In the genomic region with DNA sequence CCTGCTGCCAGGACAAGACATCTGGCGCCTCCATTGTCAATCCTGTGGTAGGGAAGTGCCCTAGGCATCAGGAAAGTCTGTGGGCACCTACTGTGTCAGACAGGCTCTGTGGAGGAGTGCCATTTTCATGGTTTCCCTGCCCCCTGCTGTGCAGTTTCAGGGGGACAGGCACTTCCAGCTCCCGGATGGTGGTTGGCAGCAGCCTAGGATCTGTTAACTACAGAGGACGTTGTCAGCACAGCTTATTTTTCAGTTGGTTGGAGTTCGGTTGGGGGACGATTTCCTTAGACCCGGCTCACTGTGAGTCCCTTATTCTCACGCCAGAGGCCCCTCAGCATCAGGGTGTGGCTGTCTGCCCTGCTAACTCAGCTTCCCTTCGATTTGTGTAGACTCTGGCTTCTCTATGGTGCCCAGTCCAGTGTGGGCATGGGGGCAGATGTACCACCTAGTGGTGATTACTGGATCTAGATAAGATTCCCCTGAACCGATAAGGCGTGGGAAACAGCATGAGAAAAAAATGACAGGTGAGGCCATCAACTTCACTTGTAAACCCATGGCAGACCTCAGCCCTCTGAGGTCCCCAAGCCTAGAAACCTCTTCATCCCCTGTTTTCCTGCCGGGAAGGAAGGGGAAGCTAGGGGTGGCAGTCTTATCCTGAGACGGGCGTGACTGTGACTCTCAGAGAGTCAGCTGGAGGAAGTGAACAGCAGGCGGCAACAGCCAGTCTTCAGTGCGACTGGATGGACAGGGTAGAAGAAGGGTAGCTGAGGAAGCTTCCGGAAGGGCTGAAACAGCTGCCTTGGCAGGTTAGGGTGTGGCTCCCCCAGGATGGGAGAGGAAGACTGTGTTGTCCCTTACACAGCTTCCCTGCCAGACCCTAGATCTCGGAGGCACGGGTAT, we compare ENCODE assay signal across 8 mouse cellular contexts. TPM values are rescaled to one million over a fixed set of nuclear protein-coding genes. Genes with fewer than 3 reads are reported as not detected.
A peak's percentile ranks its signal among the peaks of the same experiment; 100 is the strongest.
DNase-seq lines count a peak whose midpoint lies in the region; ATAC-seq and TF ChIP-seq lines count a peak whose summit lies in the region.
"Had no signal": no experiment of that assay in that cellular context is flagged by ENCODE, and none has a peak within 500 bp of the region (broad histone marks: within the 10 kb centered on the region; RNA-seq: fewer than 3 reads in every experiment).

No protein-coding gene starts in this region.

- peak overlapping the region; percentile 89 for H3K4me2 ChIP-seq in liver, embryonic 16.5 days (ENCODE audit: low read depth, low read length)
- H3K4me2 ChIP-seq in neural tube, embryonic 15.5 days: peak overlapping the region; percentile 9; the same call in 1 of the 2 replicates

- peak overlapping the region; percentile 65 for H3K9ac ChIP-seq in liver, embryonic 16.5 days (ENCODE audit: low read depth, low read length)
- peak overlapping the region; percentile 29; the same call in 1 of the 2 replicates for H3K9ac ChIP-seq in neural tube, embryonic 15.5 days (replicated peaks)

- 10% methylated on average over 18 of the region's 18 CpGs for WGBS in liver, embryonic 16.5 days (ENCODE audit: insufficient replicate concordance)
- WGBS in neural tube, embryonic 15.5 days: 50% methylated on average over 18 of the region's 18 CpGs

- H3K4me1 ChIP-seq in embryonic fibroblast, embryonic 13.5 days (ENCODE audit: control insufficient read depth, insufficient read depth, low read length): peaks cover 36% of the 10 kb centered on the region
- H3K4me1 ChIP-seq in liver, embryonic 16.5 days (ENCODE audit: control insufficient read depth, low read depth, low read length): peaks cover 76% of the 10 kb centered on the region
- H3K4me1 ChIP-seq in neural tube, embryonic 15.5 days: peaks cover 55% of the 10 kb centered on the region

- peaks cover 83% of the 10 kb centered on the region for H3K79me2 ChIP-seq in C2C12 (ENCODE audit: control insufficient read depth, insufficient read depth)

- H3K36me3 ChIP-seq in C2C12 (ENCODE audit: control insufficient read depth, insufficient read depth): peaks cover 3% of the 10 kb centered on the region
- peaks cover 2% of the 10 kb centered on the region for H3K36me3 ChIP-seq in liver, embryonic 16.5 days (ENCODE audit: control insufficient read depth, insufficient read depth)
- H3K36me3 ChIP-seq in neural tube, embryonic 15.5 days: 0 out of 2 replicates have a peak, but pooled peaks cover 4% of the 10 kb centered on the region

- H3K4me3 ChIP-seq in C2C12 (ENCODE audit: insufficient read depth, poor library complexity, severe bottlenecking): no peak overlapping the region
- H3K4me3 ChIP-seq in embryonic fibroblast, embryonic 13.5 days (ENCODE audit: insufficient read depth, low read length): no peak overlapping the region
- H3K4me3 ChIP-seq in liver, embryonic 16.5 days (ENCODE audit: low read depth, low read length): peak overlapping the region; percentile 51
- H3K4me3 ChIP-seq in neural tube, embryonic 15.5 days (replicated peaks): no peak overlapping the region

- peak overlapping the region; percentile 51 for H3ac ChIP-seq in C2C12 (ENCODE audit: control insufficient read depth, insufficient read length, low read depth)

- TF ChIP-seq POLR2A in embryonic fibroblast, embryonic 13.5 days (IDR thresholded peaks at IDR 0.05; ENCODE audit: low read depth, low read length): no peak

- H3K27ac ChIP-seq in embryonic fibroblast, embryonic 13.5 days (ENCODE audit: insufficient read depth, low read length): peak overlapping the region; percentile 57
- H3K27ac ChIP-seq in liver, embryonic 16.5 days (ENCODE audit: low read length): peak overlapping the region; percentile 93
- peak overlapping the region; percentile 60; the same call in 1 of the 2 replicates for H3K27ac ChIP-seq in neural tube, embryonic 15.5 days (replicated peaks)

- TF ChIP-seq CTCF in C2C12 (IDR thresholded peaks at IDR 0.05; ENCODE audit: control insufficient read depth, insufficient read depth, insufficient read length): peak; percentile 35
- no peak for TF ChIP-seq CTCF in embryonic fibroblast, embryonic 13.5 days (IDR thresholded peaks at IDR 0.05; ENCODE audit: borderline replicate concordance, insufficient read depth, low read length)

- peak; percentile 56 for ATAC-seq in liver, embryonic 16.5 days (ENCODE audit: low read depth)
- no peak for ATAC-seq in neural tube, embryonic 15.5 days (ENCODE audit: low FRiP score)

- no peaks in the 10 kb centered on the region for H3K27me3 ChIP-seq in C2C12 (ENCODE audit: control insufficient read depth, insufficient read depth, insufficient read length)
- H3K27me3 ChIP-seq in liver, embryonic 16.5 days (ENCODE audit: control insufficient read depth, insufficient read depth, low read depth, low read length): no peaks in the 10 kb centered on the region
- no peaks in the 10 kb centered on the region for H3K27me3 ChIP-seq in neural tube, embryonic 15.5 days (replicated peaks)

- H3K79me3 ChIP-seq in C2C12 (ENCODE audit: low read depth): peaks cover 46% of the 10 kb centered on the region

- H3K9me3 ChIP-seq in liver, embryonic 16.5 days (replicated peaks; ENCODE audit: control insufficient read depth, low read length): no peaks in the 10 kb centered on the region
- no peaks in the 10 kb centered on the region for H3K9me3 ChIP-seq in neural tube, embryonic 15.5 days (replicated peaks)

- DNase-seq in 3T3-L1 (ENCODE audit: low read depth, low spot score): peak; percentile 83
- peak; percentile 50 for DNase-seq in induced T-regulatory cell, adult 2 months (ENCODE audit: low read depth)
- DNase-seq in embryo, embryonic 10 days (ENCODE audit: low spot score): no peak

TF ChIP-seq in C2C12, 6 proteins besides CTCF, POLR2A, EP300 and RAD21:
- no peak for TF ChIP-seq FOSL1 (IDR thresholded peaks at IDR 0.05; ENCODE audit: insufficient read depth, low read length, poor library complexity, severe bottlenecking)
- no peak for TF ChIP-seq USF1 (IDR thresholded peaks at IDR 0.05; ENCODE audit: low read depth)
- no peak for TF ChIP-seq MYOG (IDR thresholded peaks at IDR 0.05; ENCODE audit: control insufficient read depth, extremely low read depth, insufficient read length)
- no peak for TF ChIP-seq CEBPB (IDR thresholded peaks at IDR 0.05; ENCODE audit: low read depth)
- TF ChIP-seq MYOD1 (IDR thresholded peaks at IDR 0.05; ENCODE audit: control insufficient read depth, insufficient read length, low read depth): peak; percentile 1

RNA-seq across cellular contexts. Expression of a gene that starts 3.5 kb away (rescaled TPM):
- 0.33 TPM for polyA plus RNA-seq in C2C12 (2012; fragmentation: generic; extraction: Trizol)
- polyA plus RNA-seq in embryonic fibroblast, embryonic 13.5 days (2011; ENCODE audit: insufficient read length, low read depth, missing spikeins): not detected in 2 replicates
- 0.51 and 0.81 TPM in 2 replicates for polyA plus RNA-seq in liver, embryonic 16.5 days (2015; fragmentation: Nextera tagmentation; extraction: Ambion mirVana)
- 1.5 and 1.8 TPM in 2 replicates for polyA plus RNA-seq in neural tube, embryonic 15.5 days (2015; fragmentation: Nextera tagmentation; extraction: Ambion mirVana)

RNA-seq across cellular contexts. Expression of a gene that starts 21.0 kb away (rescaled TPM):
- 57.0 TPM for polyA plus RNA-seq in C2C12 (2012; fragmentation: generic; extraction: Trizol)
- polyA plus RNA-seq in embryonic fibroblast, embryonic 13.5 days (2011; ENCODE audit: insufficient read length, low read depth, missing spikeins): 16.2 and 20.1 TPM in 2 replicates
- 15.4 and 16.0 TPM in 2 replicates for polyA plus RNA-seq in liver, embryonic 16.5 days (2015; fragmentation: Nextera tagmentation; extraction: Ambion mirVana)
- polyA plus RNA-seq in neural tube, embryonic 15.5 days (2015; fragmentation: Nextera tagmentation; extraction: Ambion mirVana): 39.6 and 40.8 TPM in 2 replicates

RNA-seq across cellular contexts. Expression of a gene that starts 58.9 kb away (rescaled TPM):
- 0.07 TPM for polyA plus RNA-seq in C2C12 (2012; fragmentation: generic; extraction: Trizol)
- not detected in 2 replicates for polyA plus RNA-seq in embryonic fibroblast, embryonic 13.5 days (2011; ENCODE audit: insufficient read length, low read depth, missing spikeins)
- not detected in 2 replicates for polyA plus RNA-seq in liver, embryonic 16.5 days (2015; fragmentation: Nextera tagmentation; extraction: Ambion mirVana)
- polyA plus RNA-seq in neural tube, embryonic 15.5 days (2015; fragmentation: Nextera tagmentation; extraction: Ambion mirVana): 0.61 TPM in 1 of 2 replicates, not detected in the other
- polyA plus RNA-seq: gonadal fat pad, adult 2 months had no signal
